Mouse (Mus musculus): ENCODE measurements around the gene Ifi202b.
A peak's percentile ranks its signal among the peaks of the same experiment; 100 is the strongest.
"Not testable (repeated sequence)": the region's sequence is repeated elsewhere in the genome, so short reads cannot be mapped to it uniquely, and the experiment has no call there.

Ifi202b gene

DNA sequence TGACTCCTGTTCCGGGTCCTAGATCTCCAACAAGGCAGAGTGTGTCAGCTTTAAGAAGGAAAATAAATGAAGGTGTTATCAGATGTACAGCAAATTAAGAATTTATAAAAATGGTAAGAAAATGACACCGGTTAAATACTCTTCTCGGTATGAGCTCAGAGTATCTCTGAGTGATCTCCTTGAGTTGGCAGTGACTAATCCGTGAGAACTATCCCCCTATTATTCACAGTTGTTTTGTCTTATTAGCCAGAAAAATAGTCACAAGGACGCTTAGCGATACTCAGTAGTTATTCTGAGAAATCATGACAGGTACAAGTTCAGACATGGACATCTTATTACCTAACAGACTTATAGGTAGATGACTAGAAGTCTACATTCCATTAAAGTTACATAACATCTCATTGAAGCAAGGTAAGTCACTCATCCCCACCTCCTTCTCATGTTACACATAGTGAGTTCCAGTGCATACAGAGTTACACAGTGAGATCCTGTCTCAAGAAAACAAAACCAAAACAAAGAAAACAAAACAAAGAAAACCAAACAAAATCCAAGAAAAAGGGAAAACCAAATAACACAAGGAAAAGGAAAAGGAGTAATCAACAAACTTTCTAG is at the start of gene Ifi202b:
Gene Ifi202b (minus strand): TSS at position 51 of the 612 bp plus-strand sequence.
- DNase-seq (ENCODE audit: low spot score in 2 of 2): not testable (repeated sequence)

DNA sequence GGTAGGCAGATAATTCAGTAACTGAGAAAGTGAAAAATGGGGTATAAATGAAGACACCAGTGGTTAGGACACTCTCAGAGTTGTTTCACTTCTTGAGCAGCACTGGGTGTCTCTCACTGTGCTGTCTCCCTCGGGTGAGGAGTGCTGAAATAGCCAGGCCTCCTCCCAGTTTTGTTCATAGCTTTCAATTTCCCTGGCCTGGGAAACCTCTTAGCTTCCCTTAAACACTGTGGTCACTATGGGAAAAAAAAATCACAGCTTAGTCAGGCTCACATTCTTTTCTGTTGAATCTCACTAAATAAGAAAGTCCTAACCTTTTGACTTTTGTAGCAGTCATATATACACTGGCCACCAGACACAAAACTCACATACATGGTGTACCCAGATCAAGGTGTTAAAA is 49.2 kb upstream of the Ifi202b start, which contains the start of gene Ifi205:
Gene Ifi205 (minus strand): TSS at position 113 of the 400 bp plus-strand sequence.
- DNase-seq (ENCODE audit: low spot score in 2 of 2): no peak

DNA sequence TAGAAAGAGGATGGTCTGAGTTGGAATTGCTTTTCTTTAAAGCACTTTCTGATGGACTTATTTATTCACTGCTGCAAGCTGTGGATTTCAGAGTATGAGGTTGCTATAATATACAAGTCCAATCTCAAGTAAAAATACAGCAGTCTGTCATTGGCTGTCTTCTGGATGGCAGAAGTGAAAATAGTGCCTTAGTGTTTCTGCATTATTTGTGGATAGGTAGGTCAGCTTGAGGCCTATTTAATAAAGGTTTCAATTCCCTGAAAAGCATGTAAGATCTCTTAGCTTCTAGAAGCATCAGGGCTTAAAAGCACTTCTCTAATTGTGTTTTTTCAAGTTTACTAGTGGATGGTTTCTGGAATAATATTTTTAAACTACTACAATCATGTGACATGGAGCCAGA is 24.5 kb upstream of the Ifi202b start:
- not testable (repeated sequence) for DNase-seq (ENCODE audit: low spot score in 2 of 2)

DNA sequence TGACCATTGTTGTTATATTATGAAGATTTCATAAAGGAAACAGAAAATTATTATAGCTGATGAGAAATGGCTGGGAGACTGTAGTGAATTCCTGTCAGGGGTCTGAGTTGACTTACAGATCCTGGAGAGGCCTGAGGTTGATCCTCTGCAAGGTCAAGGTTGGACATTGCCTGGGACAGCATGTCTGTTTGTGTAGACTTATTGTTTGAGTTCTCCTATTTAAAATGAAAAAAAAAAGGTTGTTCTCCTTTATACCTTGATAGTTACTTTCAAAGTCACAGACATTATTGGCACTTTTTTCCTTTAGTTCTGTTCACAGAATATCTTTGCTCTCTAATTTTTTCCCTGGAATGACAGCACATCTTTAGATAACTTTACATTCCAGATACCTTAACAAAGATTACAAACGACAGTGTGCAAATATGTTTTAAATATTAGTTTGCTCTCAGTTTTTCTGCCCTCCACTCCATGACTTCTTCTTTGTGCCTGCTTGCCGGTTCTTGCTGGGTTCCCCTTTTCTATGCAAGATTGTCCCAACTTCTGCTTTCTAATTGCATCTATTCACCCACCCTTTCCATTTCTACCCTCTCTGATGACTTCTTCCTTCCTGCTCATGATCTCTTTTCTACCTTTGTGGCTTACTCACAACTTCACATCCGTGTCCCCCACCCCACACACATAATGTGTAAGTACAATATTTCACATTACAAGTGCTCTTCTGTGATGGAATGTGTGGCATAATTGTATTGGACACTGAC is 22.0 kb upstream of the Ifi202b start:
- not testable (repeated sequence) for DNase-seq (ENCODE audit: low spot score in 2 of 2)

DNA sequence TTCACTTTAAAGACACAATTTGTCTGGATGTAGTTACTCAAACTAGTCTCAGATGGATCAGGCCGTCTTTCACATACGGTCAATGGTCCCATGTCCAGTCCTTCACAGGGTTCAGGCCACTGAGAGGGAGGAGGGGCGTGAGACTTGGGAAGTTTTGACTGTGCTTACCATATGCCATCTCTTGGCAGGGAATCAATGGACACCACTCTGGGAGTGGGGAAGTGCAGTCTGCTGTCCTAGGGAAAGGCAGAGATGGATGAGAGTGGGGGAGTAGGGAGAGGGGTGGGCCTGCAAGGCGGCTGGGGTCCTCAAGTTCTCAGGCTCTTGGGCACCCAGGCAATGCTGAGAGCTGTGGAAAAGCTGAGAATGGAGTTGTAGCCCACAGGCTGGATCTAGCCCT is 12.5 kb upstream of the Ifi202b start:
- no peak for DNase-seq (ENCODE audit: low spot score in 2 of 2)

DNA sequence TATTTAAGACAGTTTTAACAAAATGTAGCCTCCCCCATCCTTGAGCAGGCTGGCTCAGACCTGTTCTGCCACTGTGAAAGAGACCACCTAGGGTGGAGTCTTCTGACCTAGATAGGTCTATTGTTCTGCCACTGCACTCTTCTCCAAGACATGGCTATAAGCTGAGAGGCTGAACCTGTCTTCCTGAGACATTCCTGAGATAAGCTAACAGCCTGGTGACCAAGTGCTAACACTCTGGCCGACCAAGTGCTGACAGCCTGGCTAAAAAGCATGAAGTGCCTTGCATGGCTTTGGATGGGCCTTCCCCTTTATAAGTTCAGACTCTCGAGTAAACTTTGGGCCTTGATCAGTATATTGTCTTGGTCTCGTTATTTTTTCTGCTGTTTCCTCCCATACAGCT is 1.5 kb downstream of the Ifi202b start:
- not testable (repeated sequence) for DNase-seq (ENCODE audit: low spot score in 2 of 2)

DNA sequence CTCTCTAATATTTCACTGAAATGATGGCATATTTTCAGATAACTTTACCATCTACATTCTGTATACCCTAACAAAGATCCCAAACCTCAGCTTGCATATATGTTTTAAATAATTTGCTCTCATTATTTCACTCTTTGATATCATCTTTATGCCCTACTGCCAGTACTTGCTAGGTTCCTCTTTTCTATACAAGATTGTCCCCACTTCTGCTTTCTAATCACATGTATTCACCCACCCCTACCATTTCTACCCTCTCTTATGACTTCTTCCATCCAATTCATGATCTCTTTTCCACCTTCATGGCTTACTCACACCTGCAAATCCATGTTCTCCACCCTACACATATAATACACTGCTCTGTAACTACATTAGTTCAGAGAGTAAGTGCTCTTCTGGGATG is 4.9 kb downstream of the Ifi202b start:
- no peak for DNase-seq (ENCODE audit: low spot score in 2 of 2)

DNA sequence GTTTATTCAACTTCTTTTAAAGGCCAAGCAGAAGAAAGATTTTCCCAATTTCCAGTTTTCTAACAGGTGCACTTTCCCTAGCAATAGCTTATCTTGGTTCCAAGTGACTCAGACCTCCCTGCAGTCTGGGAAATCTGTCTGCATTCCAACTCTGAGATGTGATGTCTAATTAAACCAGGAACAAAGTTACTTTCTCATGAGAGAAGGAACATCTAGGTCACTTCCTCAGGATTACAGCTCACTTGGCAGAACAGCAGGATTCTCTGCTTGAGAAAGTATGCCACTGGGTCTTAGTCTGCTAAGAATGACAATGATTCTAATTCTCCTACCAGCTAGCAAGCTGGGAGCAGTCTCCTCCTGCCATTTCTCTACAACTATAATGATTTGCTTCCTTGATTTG is 9.4 kb downstream of the Ifi202b start:
- DNase-seq (ENCODE audit: low spot score in 2 of 2): peak; percentile 3 to 15

DNA sequence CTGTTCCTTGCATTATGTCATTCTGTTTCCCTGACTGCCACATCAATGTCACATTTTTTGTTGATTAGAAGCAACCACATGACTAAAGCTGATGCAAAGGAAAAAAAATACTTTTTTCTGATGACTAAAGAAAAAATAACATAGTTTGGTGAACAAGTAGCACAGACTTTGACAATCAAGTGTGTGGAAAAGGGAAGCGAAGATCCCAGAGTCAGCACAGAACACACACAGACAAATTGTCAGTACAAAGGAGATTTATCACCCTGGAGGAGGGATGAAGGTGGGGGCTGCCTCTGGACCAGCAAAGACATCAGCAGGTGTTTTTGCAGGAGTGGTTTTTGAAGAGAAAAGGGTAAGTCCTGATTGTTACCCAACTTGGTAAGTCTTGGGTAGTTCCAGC is 21.1 kb downstream of the Ifi202b start:
- not testable (repeated sequence) for DNase-seq (ENCODE audit: low spot score in 2 of 2)

DNA sequence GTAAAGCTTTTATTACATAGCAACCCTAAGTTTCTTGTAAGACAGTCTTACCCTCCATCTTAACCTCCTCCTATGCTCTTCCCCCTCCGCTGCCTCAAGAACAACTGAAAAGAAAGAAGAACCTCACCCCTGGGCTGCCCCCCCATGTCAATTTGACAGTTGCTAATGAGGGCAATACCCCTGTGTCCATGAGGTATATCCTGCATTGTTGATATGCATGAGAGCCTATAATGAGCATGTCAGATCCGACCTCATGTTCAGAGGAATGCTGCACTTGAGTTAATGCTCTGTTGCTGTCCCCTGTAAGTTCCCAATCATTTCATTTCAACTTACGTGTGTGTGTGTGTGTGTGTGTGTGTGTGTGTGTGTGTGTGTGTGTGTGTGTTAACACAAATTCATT is 22.5 kb downstream of the Ifi202b start:
- DNase-seq (ENCODE audit: low spot score in 2 of 2): not testable (repeated sequence)

DNA sequence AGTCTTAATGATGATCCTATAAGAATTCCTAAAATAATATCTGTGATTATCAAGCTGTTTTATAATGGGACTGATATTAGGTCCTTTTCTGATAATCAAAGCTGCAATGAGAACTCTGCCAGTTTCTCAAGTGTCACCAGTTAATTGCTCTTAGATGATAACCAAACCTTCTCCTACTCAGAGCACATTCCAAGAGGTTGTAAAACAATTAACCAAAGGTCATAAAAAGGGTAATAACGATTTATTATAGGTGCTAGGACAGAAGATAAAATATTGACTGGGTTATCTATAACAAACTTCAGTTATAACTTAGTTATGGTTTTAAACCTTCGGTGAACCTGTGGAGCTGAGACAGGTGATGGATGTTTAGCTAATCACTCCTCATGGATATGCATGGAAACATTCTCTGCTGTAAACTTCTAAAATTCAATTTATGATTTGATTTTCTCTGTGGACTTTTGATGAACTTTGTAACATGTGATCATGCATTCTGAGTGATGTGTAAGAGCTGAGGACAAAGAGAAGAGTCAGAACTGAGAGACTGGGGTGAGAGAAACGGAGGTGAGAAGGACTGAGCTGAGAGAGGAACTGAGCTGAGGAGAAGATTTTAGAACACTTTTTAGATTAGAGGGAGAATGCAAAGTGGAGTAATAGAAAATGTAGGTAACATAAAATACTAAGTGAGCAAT is 26.6 kb downstream of the Ifi202b start:
- DNase-seq (ENCODE audit: low spot score in 2 of 2): not testable (repeated sequence)

DNA sequence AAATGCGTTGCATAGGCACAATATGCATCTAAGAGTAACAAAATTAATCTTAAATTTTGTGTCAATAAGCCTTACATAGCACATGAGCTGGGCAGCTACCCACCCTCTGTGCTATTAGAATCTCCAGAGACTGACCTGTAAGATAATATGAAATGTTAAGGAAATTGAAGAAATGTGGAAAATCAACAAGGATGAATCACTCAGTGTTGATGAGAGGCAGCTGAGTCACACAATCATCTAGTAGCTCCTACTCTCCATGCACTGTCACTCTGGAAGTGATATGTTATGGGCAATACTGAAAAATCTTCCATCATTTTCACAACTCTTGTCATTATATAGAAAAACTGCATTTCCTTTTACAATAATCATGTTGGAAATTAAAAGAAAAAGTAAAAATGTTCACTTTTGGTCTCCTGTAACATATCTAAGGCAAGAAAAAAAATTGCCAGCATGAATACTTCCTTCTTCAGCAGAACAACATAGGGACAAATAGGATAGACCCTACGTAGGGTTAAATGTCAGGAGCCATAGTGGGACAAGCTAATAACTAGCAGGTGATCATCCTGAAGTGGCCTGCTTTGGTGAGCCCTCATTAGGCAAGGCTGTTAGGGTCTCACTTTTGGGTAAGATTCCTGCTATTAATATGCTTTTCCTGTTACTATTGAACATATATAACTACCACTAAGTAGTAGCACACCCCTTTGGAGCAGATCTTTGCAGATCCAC is 27.3 kb downstream of the Ifi202b start:
- no peak for DNase-seq (ENCODE audit: low spot score in 2 of 2)

DNA sequence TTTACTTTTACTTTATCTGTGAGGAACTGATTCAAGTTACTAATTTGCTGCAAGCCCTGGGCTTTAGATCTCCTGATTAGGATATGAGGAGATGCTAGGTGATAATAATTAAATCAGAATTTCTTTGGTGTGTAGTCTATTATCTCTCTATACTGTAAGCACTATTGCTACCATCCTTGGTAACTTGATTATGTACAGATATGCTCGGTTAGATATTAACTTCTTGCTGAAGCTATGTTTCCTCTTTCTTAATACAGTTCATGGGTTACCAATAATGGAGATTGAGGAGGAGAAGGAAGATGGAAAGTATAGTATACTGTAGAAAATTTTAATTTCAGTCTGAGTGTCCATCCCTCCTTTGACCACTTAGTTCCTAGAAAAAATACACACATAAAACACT is 29.0 kb downstream of the Ifi202b start:
- DNase-seq (ENCODE audit: low spot score in 2 of 2): no peak

DNA sequence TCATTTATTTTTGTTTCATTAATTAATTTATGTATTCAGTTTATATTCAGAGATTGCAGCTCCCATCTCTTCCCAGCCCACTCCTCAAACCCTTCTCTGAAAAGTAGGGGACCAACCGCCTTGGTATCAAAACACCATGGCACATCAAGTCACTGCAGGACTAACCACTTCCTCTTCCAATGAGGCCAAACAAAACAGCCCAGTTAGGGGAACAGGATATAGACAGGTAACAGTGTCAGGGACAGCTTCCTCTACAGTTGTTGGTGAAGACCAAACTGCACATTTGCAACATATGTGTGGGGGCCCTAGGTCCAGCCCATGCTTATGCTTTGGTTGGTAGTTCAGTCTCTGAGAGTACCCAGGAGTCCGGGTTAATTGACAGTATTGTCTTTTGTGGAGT is 33.5 kb downstream of the Ifi202b start:
- not testable (repeated sequence) for DNase-seq (ENCODE audit: low spot score in 2 of 2)

DNA sequence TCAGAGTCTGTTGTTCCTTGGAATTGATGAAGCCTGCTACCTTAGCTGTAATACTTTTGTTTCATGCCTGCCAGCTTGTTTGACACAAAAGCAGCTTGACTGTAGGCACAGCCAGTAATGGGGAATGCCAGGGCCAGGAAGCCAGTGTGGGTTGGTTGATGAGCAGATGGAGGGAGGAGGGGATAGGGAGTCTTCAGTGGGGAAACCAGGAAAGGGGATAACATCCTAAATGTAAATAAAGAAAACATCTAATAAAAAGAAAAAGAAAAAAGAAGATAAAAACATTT is 39.8 kb downstream of the Ifi202b start:
- peak; percentile 1 to 2 for DNase-seq (ENCODE audit: low spot score in 2 of 2)

DNA sequence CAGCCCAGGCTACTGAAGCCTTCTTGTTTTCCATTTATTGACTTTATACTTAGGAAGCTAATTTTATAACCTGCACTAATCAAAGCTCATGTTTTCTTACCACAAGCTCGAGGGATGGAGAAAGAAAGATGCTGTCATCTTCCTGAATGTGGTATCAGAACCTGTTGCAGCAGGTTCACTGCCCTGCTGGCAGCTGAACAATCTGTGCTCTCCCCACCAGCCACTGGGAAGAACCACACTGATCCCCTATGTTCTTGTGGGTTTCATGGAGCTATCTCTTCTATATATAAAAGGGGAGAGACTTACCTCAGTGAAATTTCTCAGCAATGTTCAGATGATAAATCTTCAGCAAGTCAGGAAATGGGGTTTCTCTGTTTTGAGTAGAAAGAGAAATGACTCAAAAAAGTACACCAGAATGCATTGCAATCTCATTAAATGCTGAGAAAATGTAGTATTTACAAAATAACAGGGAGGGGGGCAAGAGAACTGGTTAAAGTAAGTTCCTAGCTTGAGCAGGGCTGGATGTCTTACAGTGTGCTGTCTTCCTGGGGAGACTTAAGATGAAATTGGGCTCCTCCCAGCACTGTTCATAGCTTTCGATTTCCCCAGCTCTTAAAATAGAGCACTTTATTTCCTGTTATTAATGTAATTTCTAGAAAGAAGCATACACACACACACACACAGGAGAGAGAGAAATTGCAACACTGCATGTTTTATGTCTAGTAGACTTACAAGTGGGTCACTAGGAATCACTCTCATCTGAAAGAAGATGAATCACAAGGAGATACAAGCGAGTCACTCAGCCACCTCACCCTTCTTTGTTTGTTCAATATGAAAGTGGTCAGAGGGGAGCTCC is 40.4 kb downstream of the Ifi202b start, which contains the start of the genes Mndal and Ifi203:
Gene Mndal (minus strand): TSS at position 568 of the 856 bp plus-strand sequence.
Gene Ifi203 (minus strand): TSS at position 749 of the 856 bp plus-strand sequence.
- DNase-seq (ENCODE audit: low spot score in 2 of 2): not testable (repeated sequence)

DNA sequence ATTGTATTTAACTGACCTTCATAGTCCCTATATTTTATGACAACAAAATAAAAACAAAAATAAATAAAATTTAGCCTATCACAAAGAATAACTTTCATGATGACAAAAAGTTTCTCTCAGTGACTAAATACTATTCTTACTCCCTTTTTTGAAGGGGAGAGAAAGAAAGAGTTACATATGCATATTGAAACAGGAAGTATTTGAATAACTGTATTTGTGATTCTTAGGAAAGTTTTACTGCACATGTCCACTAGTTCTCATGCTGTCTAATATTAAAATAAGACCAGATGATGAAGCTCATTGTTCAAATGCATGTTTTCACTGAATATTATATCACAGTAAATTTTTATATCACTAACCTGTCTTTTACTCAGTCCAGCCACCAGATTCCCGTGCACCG is 41.0 kb downstream of the Ifi202b start:
- DNase-seq (ENCODE audit: low spot score in 2 of 2): not testable (repeated sequence)

DNA sequence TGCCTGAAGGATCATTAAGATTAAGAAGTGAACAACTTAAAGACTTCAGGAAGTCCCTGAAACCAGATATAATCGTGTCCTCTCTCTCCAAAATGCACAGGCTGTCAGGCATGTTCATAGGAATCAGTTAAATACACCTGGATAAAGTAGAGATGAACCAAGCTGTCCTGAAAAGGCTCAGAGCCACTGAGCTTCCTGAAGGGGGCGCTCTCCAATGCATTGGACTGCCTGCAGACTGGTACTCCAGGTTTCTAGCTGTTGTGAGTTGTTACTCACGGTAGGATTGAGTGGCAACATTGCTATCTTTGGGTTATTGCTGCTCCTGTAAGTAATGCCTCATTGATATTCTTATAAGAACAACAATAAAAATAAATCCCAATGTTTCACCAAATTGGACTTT is 63.3 kb downstream of the Ifi202b start:
- not testable (repeated sequence) for DNase-seq (ENCODE audit: low spot score in 2 of 2)

DNA sequence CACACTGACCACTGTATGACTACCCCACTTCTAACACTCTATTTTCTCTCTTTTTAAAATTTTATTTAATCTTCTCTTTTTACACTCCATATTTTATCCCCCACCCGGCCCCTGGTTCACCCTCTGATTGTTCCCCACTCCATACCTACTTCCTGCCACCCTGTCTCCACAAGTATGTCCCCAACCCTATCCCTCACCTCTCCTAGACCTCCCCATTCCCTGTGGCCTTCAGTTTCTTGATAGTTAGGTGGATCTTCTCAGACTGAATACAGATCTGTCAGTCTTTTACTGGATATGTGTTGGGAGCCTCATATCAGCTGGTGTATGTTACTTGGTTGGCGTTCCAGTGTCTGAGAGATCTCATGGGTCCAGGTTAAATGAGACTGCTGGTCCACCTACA is 68.0 kb downstream of the Ifi202b start:
- no peak for DNase-seq (ENCODE audit: low spot score in 2 of 2)

DNA sequence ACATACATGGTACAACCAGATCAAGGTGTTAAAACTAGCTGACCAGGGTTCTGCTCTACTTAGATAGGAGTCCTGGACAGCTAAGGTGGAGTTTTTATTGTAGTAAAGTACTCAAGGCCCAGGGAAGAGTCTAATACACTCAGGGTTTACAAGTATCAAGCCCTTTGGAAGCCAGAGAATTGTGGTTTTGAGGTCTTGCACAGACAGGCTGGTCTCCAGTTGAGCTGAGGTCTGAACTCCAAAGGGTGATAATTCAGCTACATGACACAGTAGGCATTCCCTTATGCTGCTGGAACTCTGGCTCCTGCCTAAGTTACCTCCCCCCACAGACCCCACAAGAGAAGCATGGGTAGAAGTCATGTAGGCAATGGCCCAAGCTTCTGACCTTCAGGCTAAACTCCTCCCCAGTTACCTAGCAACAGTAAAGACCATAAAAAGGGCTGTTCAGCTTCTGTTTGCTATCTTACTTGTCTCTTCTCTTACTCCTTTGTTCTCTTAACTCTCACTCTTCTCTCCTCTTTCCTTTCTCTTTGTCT is 69.2 kb downstream of the Ifi202b start:
- not testable (repeated sequence) for DNase-seq (ENCODE audit: low spot score in 2 of 2)
